Mouse (Mus musculus) embryonic facial prominence, embryonic 11.5 days (tissue): ENCODE data around the gene Scgn. TPM values are rescaled to one million over a fixed set of nuclear protein-coding genes. Genes with fewer than 3 reads are reported as not detected.
A peak's percentile ranks its signal among the peaks of the same experiment; 100 is the strongest.

ENCODE experiments used
- ATAC-seq: fragments of 200-750 bp; cut with Nextera tagmentation; replicated peaks from 2 replicates; pipeline ENCODE4 v1.8.0; 2017; ENCODE audit warnings: low read depth; ENCODE audit not compliant: insufficient number of reproducible peaks, low FRiP score, low TSS enrichment
- DNase-seq: peaks from one replicate; pipeline ENCODE4 v3.0.0-alpha.2; 2015; ENCODE audit warnings: low spot score
- H3K27ac ChIP-seq: fragments of 300-500 bp; sonication (generic); replicated peaks from 2 replicates; pipeline ENCODE4 v1.5.1; 2014; ENCODE audit warnings: mild to moderate bottlenecking, low read depth, low read length, control low read depth
- H3K27me3 ChIP-seq: fragments of 300-500 bp; sonication (generic); 2 replicates; pipeline ENCODE4 v1.6.1; 2014; ENCODE audit warnings: mild to moderate bottlenecking, low read length, moderate library complexity, mixed read lengths; ENCODE audit not compliant: control insufficient read depth, insufficient read depth
- H3K36me3 ChIP-seq: fragments of 300-500 bp; sonication (generic); replicated peaks from 2 replicates; pipeline ENCODE4 v1.6.1; 2014; ENCODE audit warnings: low read depth, mild to moderate bottlenecking, low read length, moderate library complexity, mixed read lengths; ENCODE audit not compliant: control insufficient read depth, insufficient read depth
- H3K4me1 ChIP-seq: fragments of 300-500 bp; sonication (generic); 2 replicates; pipeline ENCODE4 v1.6.1; 2014; ENCODE audit warnings: low read length, mixed read lengths; ENCODE audit not compliant: control insufficient read depth, insufficient read depth
- H3K4me2 ChIP-seq: fragments of 300-500 bp; sonication (generic); 2 replicates; pipeline ENCODE4 v1.6.1; 2014; ENCODE audit warnings: low read depth, mild to moderate bottlenecking, control low read depth, low read length, moderate library complexity
- H3K4me3 ChIP-seq: fragments of 300-500 bp; sonication (generic); 2 replicates; pipeline ENCODE4 v1.5.1; 2014; ENCODE audit warnings: low read depth, low read length, control low read depth
- H3K9ac ChIP-seq: fragments of 300-500 bp; sonication (generic); replicated peaks from 2 replicates; pipeline ENCODE4 v1.6.1; 2014; ENCODE audit warnings: mild to moderate bottlenecking, control low read depth, low read length
- H3K9me3 ChIP-seq: fragments of 300-500 bp; sonication (generic); replicated peaks from 2 replicates; pipeline ENCODE4 v1.6.1; 2016; ENCODE audit warnings: mild to moderate bottlenecking, low read length, inconsistent platforms, mixed read lengths; ENCODE audit not compliant: control insufficient read depth
- WGBS: fragments of 180-500 bp; shearing (Covaris S2); extraction: QIAGEN DNeasy Blood & Tissue Kit; methylation state at CpG from one replicate; pipeline ENCODE4 v1.1.7; 2014; 5-methylcytosine and 5-hydroxymethylcytosine counted together
- polyA plus RNA-seq: library from polyadenylated mRNA; unstranded; fragments of >200 nt; fragmentation: Nextera tagmentation; extraction: Ambion mirVana; gene quantifications from 2 replicates; pipeline ENCODE4 v1.2.1, GENCODE M21; 2014

Gene Scgn
- polyA plus RNA-seq, 1 experiment from 2014 or later, result 0.14 TPM

DNA sequence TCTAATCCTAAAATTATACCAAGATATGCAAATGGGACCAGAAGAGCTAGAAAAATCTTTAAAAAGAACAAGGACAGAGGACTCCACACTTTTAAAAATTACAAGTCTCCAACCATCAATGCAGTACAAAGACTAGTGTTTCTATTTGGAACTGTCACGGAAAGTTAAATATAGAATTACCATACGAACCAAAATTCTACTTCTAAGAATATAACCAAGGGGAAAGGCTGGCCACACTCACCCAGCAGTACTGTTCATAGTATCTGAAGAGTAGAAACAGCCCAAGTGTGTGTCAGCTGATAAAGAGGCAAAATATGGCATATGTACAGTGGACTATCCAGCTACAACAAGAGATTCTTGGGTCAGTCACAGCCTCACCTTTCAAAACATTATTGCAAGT lies 26.1 kb downstream of the Scgn start:
- ATAC-seq (no peak), DNase-seq (no peak)
- Histone ChIP-seq H3K9ac (no peak overlapping the region), H3K27ac (no peak overlapping the region), H3K4me1 (no peaks in the 10 kb centered on the region), H3K4me2 (no peak overlapping the region), H3K9me3 (no peaks in the 10 kb centered on the region), H3K36me3 (no peaks in the 10 kb centered on the region), H3K27me3 (no peaks in the 10 kb centered on the region), H3K4me3 (no peak overlapping the region)
- 88% methylated on average over 2 of the region's 2 CpGs for WGBS

DNA sequence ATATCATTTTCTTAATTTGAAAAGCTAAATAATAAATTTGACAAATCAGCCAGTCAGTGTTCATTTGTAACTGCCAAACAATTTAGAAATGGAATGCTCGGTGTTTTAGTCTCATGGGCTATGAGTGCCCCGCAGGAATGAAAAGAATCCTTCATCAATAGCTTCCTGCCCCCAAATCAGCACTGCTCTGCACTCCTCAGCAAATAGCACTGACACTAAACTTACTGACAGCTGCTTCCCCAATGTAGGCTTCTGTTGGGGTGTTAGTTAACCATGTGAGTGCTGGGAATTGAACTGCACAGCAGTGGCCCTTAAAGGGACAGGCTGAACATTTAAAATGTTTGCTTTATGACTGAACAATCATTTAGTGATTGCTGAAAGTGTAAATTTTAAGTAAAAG lies 31.2 kb downstream of the Scgn start:
- no peaks in the 10 kb centered on the region for H3K36me3 ChIP-seq
- no peak overlapping the region for H3K4me2 ChIP-seq
- no peaks in the 10 kb centered on the region for H3K9me3 ChIP-seq
- H3K4me1 ChIP-seq, result no peaks in the 10 kb centered on the region
- H3K4me3 ChIP-seq, result no peak overlapping the region
- no peaks in the 10 kb centered on the region for H3K27me3 ChIP-seq
- no peak for ATAC-seq
- H3K27ac ChIP-seq, result no peak overlapping the region
- DNase-seq, result no peak
- no peak overlapping the region for H3K9ac ChIP-seq
- 10% methylated on average over 2 of the region's 2 CpGs for WGBS

DNA sequence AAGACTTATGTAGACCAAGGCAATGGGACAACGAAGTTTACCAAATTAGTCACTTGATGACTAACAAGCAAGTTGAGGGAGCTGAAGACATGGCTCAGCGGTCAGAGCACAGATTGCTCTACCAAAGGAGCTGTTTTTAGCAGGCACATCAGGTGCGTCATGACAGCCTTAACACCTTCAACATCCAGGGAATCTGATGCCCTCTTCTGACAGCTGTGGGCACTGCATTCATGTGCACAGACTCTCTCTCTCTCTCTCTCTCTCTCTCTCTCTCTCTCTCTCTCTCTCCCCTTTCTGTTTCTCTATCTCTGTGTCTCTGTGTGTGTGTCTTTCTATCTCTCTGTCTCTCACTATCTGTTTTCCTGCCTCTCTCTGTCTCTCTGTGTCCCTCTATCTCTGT lies 40.1 kb downstream of the Scgn start:
- Histone ChIP-seq H3K9ac (no peak overlapping the region), H3K27me3 (no peaks in the 10 kb centered on the region), H3K4me2 (no peak overlapping the region), H3K27ac (no peak overlapping the region), H3K36me3 (no peaks in the 10 kb centered on the region), H3K9me3 (no peaks in the 10 kb centered on the region), H3K4me3 (no peak overlapping the region), H3K4me1 (no peaks in the 10 kb centered on the region)
- 73% methylated on average over 3 of the region's 3 CpGs for WGBS
- DNase-seq (no peak), ATAC-seq (no peak)

DNA sequence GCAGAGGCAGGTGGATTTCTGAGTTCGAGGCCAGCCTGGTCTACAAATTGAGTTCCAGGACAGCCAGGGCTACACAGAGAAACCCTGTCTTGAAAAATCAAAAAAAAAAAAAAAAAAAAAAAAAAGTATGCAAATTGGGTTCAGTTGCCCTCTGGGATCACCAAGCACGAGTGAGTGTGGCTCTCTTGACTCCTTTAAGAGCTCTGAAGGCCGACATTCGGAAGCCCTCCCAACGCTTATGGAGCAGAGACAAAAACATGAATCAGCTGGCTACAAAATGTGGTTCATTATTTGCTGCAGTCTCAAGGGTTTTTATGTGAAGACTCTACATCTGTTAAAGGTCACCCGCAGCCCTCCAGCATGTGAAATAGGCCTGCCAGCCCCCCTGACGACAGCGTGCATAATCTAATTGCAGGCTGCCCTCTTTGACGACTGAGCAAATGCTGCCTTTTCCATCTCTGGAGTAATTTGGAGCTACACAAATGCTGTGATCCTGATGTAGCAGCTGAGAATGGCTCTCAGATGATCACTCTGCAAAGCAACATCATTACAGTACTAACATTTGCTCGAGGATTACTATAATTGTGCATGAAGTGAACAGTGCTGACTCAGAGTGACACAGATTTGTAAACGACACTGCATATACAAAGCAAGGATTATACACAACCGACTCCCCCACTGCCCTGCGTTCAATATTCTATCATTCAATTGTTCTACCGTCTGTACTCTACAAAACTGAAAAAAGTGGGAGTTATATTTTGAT lies 41.3 kb downstream of the Scgn start:
- no peak overlapping the region for H3K27ac ChIP-seq
- H3K27me3 ChIP-seq, result no peaks in the 10 kb centered on the region
- no peaks in the 10 kb centered on the region for H3K36me3 ChIP-seq
- DNase-seq (peak; percentile 51), ATAC-seq (no peak)
- H3K9me3 ChIP-seq, result no peaks in the 10 kb centered on the region
- no peak overlapping the region for H3K9ac ChIP-seq
- no peak overlapping the region for H3K4me3 ChIP-seq
- WGBS, result 43% methylated on average over 14 of the region's 14 CpGs
- no peak overlapping the region for H3K4me2 ChIP-seq
- H3K4me1 ChIP-seq, result no peaks in the 10 kb centered on the region

DNA sequence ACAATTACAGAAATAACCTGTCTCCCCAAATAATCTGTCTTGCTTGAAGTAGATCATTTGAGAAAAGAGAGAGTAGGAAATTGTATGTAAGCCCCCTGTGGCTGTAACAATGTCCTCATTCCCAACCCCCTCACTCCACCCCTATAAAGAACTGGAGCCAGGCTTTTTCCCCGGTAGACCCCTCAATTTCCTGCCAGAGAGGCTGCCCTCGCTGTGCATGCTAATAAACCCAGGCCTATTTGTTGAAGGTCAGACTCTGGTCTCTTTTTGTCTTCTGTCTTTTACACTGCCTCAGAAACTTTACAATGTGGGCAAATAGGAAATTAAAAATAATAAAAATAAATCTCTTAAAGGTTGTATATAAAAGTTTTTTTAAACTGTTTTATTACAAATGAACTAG lies 44.8 kb downstream of the Scgn start:
- Histone ChIP-seq H3K27ac (no peak overlapping the region), H3K4me3 (no peak overlapping the region), H3K9ac (no peak overlapping the region), H3K4me1 (no peaks in the 10 kb centered on the region), H3K9me3 (no peaks in the 10 kb centered on the region), H3K4me2 (no peak overlapping the region), H3K36me3 (no peaks in the 10 kb centered on the region), H3K27me3 (no peaks in the 10 kb centered on the region)
- WGBS, result 26% methylated on average over 2 of the region's 2 CpGs
- DNase-seq, result no peak
- no peak for ATAC-seq

DNA sequence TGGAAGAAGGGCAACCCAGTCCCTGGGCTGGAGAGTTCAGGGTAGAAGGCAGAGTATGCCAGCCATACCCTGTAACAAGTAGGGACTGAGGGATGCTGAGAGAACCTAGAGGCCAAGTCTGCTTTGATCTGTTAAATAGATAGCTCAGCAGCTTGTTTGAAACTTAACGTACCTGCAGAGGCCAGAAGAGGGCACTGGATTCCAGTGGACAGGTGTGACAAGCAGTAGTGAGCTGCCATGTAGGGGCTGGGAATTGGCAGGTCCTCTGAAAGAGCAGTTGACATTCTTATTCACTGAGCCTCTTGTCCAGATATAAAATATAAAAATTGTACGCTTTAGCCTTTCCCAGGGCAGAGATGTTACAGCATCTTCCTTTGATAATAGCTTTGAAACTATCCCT lies 48.2 kb downstream of the Scgn start:
- WGBS, result 46% methylated on average over 2 of the region's 2 CpGs
- no peak overlapping the region for H3K9ac ChIP-seq
- H3K9me3 ChIP-seq, result no peaks in the 10 kb centered on the region
- no peaks in the 10 kb centered on the region for H3K27me3 ChIP-seq
- no peak overlapping the region for H3K4me2 ChIP-seq
- DNase-seq (peak; percentile 18), ATAC-seq (no peak)
- no peak overlapping the region for H3K4me3 ChIP-seq
- H3K27ac ChIP-seq, result no peak overlapping the region
- H3K36me3 ChIP-seq, result no peaks in the 10 kb centered on the region
- no peaks in the 10 kb centered on the region for H3K4me1 ChIP-seq

DNA sequence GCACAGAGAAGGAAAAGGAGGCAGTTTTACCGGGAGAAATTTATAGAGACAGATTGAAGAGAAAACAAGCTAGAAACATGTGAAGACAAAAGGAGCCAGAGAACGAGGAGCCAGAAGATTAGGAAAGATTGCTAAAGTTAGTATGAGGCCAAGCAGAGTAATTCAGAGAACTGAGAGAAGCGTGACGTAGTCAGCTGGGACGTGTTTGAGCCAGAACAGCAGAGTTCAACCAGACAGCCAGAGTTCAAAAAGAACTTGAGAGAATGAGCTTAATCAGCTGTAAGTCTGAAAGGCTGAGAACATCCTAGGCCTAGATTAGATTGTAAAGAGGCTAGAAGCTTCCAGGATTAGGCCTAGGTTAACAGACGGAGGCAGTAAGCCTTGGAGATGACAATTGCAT lies 50.7 kb downstream of the Scgn start:
- no peak overlapping the region for H3K4me3 ChIP-seq
- H3K4me1 ChIP-seq, result no peaks in the 10 kb centered on the region
- H3K27me3 ChIP-seq, result no peaks in the 10 kb centered on the region
- H3K4me2 ChIP-seq, result no peak overlapping the region
- DNase-seq (no peak), ATAC-seq (no peak)
- H3K36me3 ChIP-seq, result no peaks in the 10 kb centered on the region
- H3K9ac ChIP-seq, result no peak overlapping the region
- no peaks in the 10 kb centered on the region for H3K9me3 ChIP-seq
- no peak overlapping the region for H3K27ac ChIP-seq
- WGBS, result 69% methylated on average over 6 of the region's 6 CpGs

DNA sequence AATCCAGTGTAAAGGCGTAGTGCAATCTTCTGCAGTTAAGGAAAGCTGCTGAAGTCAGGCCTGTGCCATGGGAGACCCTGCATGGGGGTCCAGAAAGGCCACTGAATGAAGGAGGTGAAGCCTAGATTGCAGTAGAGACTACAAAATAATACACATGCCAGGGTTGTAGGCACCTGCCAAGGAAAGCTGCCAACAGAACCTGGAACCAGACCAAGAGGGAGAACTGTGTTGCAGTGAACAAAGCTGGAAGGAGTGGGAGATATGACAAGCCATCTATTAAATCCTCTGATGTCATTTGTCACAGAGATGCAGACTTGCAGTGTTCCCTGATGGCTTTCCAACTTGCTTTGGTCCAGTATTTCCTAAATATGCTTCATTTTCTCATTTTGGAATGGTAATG lies 52.3 kb downstream of the Scgn start:
- no peak overlapping the region for H3K27ac ChIP-seq
- DNase-seq, result no peak
- H3K4me1 ChIP-seq, result no peaks in the 10 kb centered on the region
- no peak overlapping the region for H3K4me2 ChIP-seq
- no peaks in the 10 kb centered on the region for H3K27me3 ChIP-seq
- no peak overlapping the region for H3K4me3 ChIP-seq
- H3K9me3 ChIP-seq, result no peaks in the 10 kb centered on the region
- H3K36me3 ChIP-seq, result no peaks in the 10 kb centered on the region
- WGBS, result 89% methylated on average over 1 of the region's 1 CpGs
- no peak for ATAC-seq
- H3K9ac ChIP-seq, result no peak overlapping the region
